ENCODE assay signal across 8 mouse cellular contexts in the genomic region with DNA sequence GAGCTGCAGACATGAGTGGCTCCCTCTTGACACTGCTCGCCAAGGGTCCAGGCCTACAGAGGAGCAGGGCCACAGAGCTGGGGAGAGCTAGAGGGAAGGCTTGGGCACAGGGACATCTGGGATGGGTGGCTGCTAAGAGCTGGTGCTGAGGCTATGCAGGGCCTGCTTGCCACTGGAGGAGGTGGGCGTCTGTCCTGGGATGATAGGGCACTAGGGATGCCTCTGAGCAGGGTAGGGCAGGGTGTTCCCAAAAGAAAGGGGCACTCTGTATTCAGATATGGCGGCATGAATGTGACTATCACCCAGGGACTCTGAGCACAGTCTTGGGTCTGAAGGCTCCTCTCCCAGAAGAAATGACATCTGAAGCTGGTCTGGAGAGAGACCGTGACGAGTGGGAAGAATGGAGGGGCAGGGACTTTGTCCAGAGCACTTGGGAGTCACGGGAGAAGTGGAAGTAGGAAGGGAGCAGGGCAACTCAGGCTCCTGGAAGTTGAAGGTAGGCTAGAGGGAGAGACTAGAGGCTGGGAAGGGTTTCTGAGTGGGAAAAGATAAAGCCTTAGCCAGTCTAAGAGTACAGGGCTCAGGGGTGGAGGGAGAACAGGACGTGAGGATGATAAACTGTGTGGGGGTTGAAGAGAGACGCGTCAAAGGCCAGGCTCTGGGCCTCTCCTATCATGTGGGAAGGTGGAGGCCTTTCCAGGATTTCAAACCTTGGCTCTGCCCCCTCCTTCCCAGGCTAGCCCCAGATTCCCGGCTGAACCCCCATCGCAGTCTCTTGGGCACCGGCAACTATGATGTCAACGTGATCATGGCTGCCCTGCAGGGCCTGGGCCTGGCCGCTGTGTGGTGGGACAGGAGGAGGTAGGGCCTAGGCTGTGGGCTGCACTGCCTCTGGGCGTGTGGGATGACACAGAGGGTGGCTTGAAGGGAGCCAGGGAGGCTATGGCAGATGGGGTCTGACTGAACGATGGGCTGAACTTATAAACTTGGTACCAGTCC. TPM values are rescaled to one million over a fixed set of nuclear protein-coding genes. Genes with fewer than 3 reads are reported as not detected.
DNase-seq lines count a peak whose midpoint lies in the region; ATAC-seq and TF ChIP-seq lines count a peak whose summit lies in the region.

No protein-coding gene starts in this region.

- H3K27me3 ChIP-seq in forebrain, embryonic 10.5 days (ENCODE audit: poor library complexity, severe bottlenecking) = peaks cover 21% of the 10 kb centered on the region
- no peaks in the 10 kb centered on the region for H3K27me3 ChIP-seq in forebrain, embryonic 16.5 days (replicated peaks; ENCODE audit: control insufficient read depth, insufficient read depth, low read length)
- no peaks in the 10 kb centered on the region for H3K27me3 ChIP-seq in neural tube, embryonic 11.5 days (ENCODE audit: control insufficient read depth, insufficient read depth, low read length)
- no peaks in the 10 kb centered on the region for H3K27me3 ChIP-seq in hindbrain, embryonic 15.5 days
- no peaks in the 10 kb centered on the region for H3K27me3 ChIP-seq in myocyte (ENCODE audit: control insufficient read depth, insufficient read depth, insufficient read length)
- no peaks in the 10 kb centered on the region for H3K27me3 ChIP-seq in stomach, postnatal 0 days (ENCODE audit: control insufficient read depth, insufficient read depth, low read length)

- H3K79me2 ChIP-seq in myocyte (ENCODE audit: control insufficient read depth, insufficient read depth) = no peaks in the 10 kb centered on the region

- DNase-seq in forebrain, embryonic 10.5 days (ENCODE audit: extremely low spot score, low spot score) = no peak
- no peak for DNase-seq in neural tube, embryonic 11.5 days (ENCODE audit: low spot score)
- no peak for DNase-seq in neural tube, embryonic 10.5 days (ENCODE audit: extremely low spot score, low spot score)
- DNase-seq in kidney, postnatal 14 days = no peak
- DNase-seq in stomach, postnatal 0 days (ENCODE audit: low spot score) = no peak

- TF ChIP-seq CTCF in stomach, postnatal 0 days (IDR thresholded peaks at IDR 0.05; ENCODE audit: low read depth) = no peak

- H3K9me3 ChIP-seq in forebrain, embryonic 10.5 days = no peaks in the 10 kb centered on the region
- no peaks in the 10 kb centered on the region for H3K9me3 ChIP-seq in forebrain, embryonic 16.5 days (ENCODE audit: control insufficient read depth, low read length)
- H3K9me3 ChIP-seq in neural tube, embryonic 11.5 days (ENCODE audit: control insufficient read depth, low read length) = no peaks in the 10 kb centered on the region
- no peaks in the 10 kb centered on the region for H3K9me3 ChIP-seq in hindbrain, embryonic 15.5 days
- no peaks in the 10 kb centered on the region for H3K9me3 ChIP-seq in stomach, postnatal 0 days (ENCODE audit: control insufficient read depth, low read length)

- TF ChIP-seq POLR2A in myocyte (IDR thresholded peaks at IDR 0.05; ENCODE audit: insufficient read length, low read depth) = peak; percentile 25

- H3K9ac ChIP-seq in forebrain, embryonic 16.5 days (replicated peaks; ENCODE audit: low read depth, low read length) = no peak overlapping the region
- no peak overlapping the region for H3K9ac ChIP-seq in neural tube, embryonic 11.5 days (ENCODE audit: low read length)
- no peak overlapping the region for H3K9ac ChIP-seq in hindbrain, embryonic 15.5 days
- H3K9ac ChIP-seq in stomach, postnatal 0 days (ENCODE audit: low read length) = no peak overlapping the region

- TF ChIP-seq EP300 in stomach, postnatal 0 days (optimal IDR thresholded peaks at IDR 0.05) = no peak

- ATAC-seq in forebrain, embryonic 16.5 days = no peak
- no peak for ATAC-seq in neural tube, embryonic 11.5 days (ENCODE audit: insufficient read depth, low FRiP score, low TSS enrichment)
- ATAC-seq in hindbrain, embryonic 15.5 days (ENCODE audit: low FRiP score, low read depth) = no peak
- no peak for ATAC-seq in stomach, postnatal 0 days (ENCODE audit: low FRiP score, low TSS enrichment)

- peaks cover 78% of the 10 kb centered on the region for H3K4me1 ChIP-seq in forebrain, embryonic 10.5 days
- peaks cover 39% of the 10 kb centered on the region for H3K4me1 ChIP-seq in forebrain, embryonic 16.5 days (replicated peaks; ENCODE audit: control insufficient read depth, insufficient read depth, low read length)
- peaks cover 19% of the 10 kb centered on the region for H3K4me1 ChIP-seq in neural tube, embryonic 11.5 days (ENCODE audit: control insufficient read depth, insufficient read depth, low read length)
- H3K4me1 ChIP-seq in hindbrain, embryonic 15.5 days (replicated peaks) = peaks cover 52% of the 10 kb centered on the region
- no peaks in the 10 kb centered on the region for H3K4me1 ChIP-seq in stomach, postnatal 0 days (replicated peaks; ENCODE audit: control insufficient read depth, insufficient read depth)

- H3K4me2 ChIP-seq in forebrain, embryonic 16.5 days (ENCODE audit: low read length) = no peak overlapping the region
- H3K4me2 ChIP-seq in neural tube, embryonic 11.5 days (ENCODE audit: low read depth) = no peak overlapping the region
- no peak overlapping the region for H3K4me2 ChIP-seq in hindbrain, embryonic 15.5 days
- H3K4me2 ChIP-seq in myocyte (ENCODE audit: low read depth) = peak overlapping the region; percentile 73
- no peak overlapping the region for H3K4me2 ChIP-seq in stomach, postnatal 0 days (replicated peaks; ENCODE audit: low read depth)

- H3ac ChIP-seq in myocyte (ENCODE audit: control insufficient read depth, insufficient read length) = no peak overlapping the region

- H3K27ac ChIP-seq in forebrain, embryonic 10.5 days = peak overlapping the region; percentile 87
- no peak overlapping the region; the same call in 1 of the 2 replicates for H3K27ac ChIP-seq in forebrain, embryonic 16.5 days (ENCODE audit: low read length)
- H3K27ac ChIP-seq in neural tube, embryonic 11.5 days (ENCODE audit: low read depth, low read length) = 0 out of 2 replicates have a peak overlapping the region, but pooled peaks have one; percentile 20
- peak overlapping the region; percentile 97 for H3K27ac ChIP-seq in hindbrain, embryonic 15.5 days (replicated peaks)
- H3K27ac ChIP-seq in stomach, postnatal 0 days (replicated peaks) = no peak overlapping the region

- peak overlapping the region; percentile 60; the same call in 1 of the 2 replicates for H3K4me3 ChIP-seq in forebrain, embryonic 10.5 days
- H3K4me3 ChIP-seq in forebrain, embryonic 16.5 days (replicated peaks; ENCODE audit: low read length) = no peak overlapping the region
- no peak overlapping the region for H3K4me3 ChIP-seq in neural tube, embryonic 11.5 days (ENCODE audit: low read depth, low read length)
- H3K4me3 ChIP-seq in hindbrain, embryonic 15.5 days = no peak overlapping the region
- H3K4me3 ChIP-seq in myocyte = peak overlapping the region; percentile 75
- H3K4me3 ChIP-seq in stomach, postnatal 0 days (ENCODE audit: low read depth, low read length) = no peak overlapping the region

- WGBS in forebrain, embryonic 10.5 days = 90% methylated on average over 16 of the region's 16 CpGs
- WGBS in forebrain, embryonic 16.5 days = 89% methylated on average over 16 of the region's 16 CpGs
- 89% methylated on average over 16 of the region's 16 CpGs for WGBS in neural tube, embryonic 11.5 days
- 88% methylated on average over 16 of the region's 16 CpGs for WGBS in hindbrain, embryonic 15.5 days
- 84% methylated on average over 16 of the region's 16 CpGs for WGBS in stomach, postnatal 0 days

- 0 out of 2 replicates have a peak, but pooled peaks cover 3% of the 10 kb centered on the region for H3K36me3 ChIP-seq in forebrain, embryonic 10.5 days (replicated peaks)
- no peaks in the 10 kb centered on the region for H3K36me3 ChIP-seq in forebrain, embryonic 16.5 days (ENCODE audit: control insufficient read depth, insufficient read depth)
- H3K36me3 ChIP-seq in neural tube, embryonic 11.5 days (ENCODE audit: control insufficient read depth, insufficient read depth, low read length) = no peaks in the 10 kb centered on the region
- no peaks in the 10 kb centered on the region for H3K36me3 ChIP-seq in hindbrain, embryonic 15.5 days
- no peaks in the 10 kb centered on the region for H3K36me3 ChIP-seq in myocyte (ENCODE audit: control insufficient read depth, insufficient read depth)
- no peaks in the 10 kb centered on the region for H3K36me3 ChIP-seq in stomach, postnatal 0 days (ENCODE audit: control insufficient read depth, insufficient read depth, low read length)

RNA-seq across cellular contexts. Expression of a gene that starts 2.2 kb away (rescaled TPM):
- polyA plus RNA-seq in forebrain, embryonic 10.5 days (2016; fragmentation: Nextera tagmentation; extraction: Ambion mirVana) = 74.9 and 78.5 TPM in 2 replicates
- polyA plus RNA-seq in forebrain, embryonic 16.5 days (2015; fragmentation: Nextera tagmentation; extraction: Ambion mirVana) = 51.4 and 61.8 TPM in 2 replicates
- polyA plus RNA-seq in neural tube, embryonic 11.5 days (2014; fragmentation: Nextera tagmentation; extraction: Ambion mirVana) = 60.0 and 66.2 TPM in 2 replicates
- polyA plus RNA-seq in hindbrain, embryonic 15.5 days (2015; fragmentation: Nextera tagmentation; extraction: Ambion mirVana) = 44.0 and 45.7 TPM in 2 replicates
- 233 TPM for polyA plus RNA-seq in myocyte (2012; fragmentation: generic; extraction: Trizol)
- polyA plus RNA-seq in stomach, postnatal 0 days (2015; fragmentation: Nextera tagmentation; extraction: Ambion mirVana) = 32.8 and 33.7 TPM in 2 replicates

RNA-seq across cellular contexts. Expression of a gene that starts 4.8 kb away (rescaled TPM):
- polyA plus RNA-seq in forebrain, embryonic 10.5 days (2016; fragmentation: Nextera tagmentation; extraction: Ambion mirVana) = 1.3 and 1.5 TPM in 2 replicates
- 2.6 and 3.7 TPM in 2 replicates for polyA plus RNA-seq in forebrain, embryonic 16.5 days (2015; fragmentation: Nextera tagmentation; extraction: Ambion mirVana)
- polyA plus RNA-seq in neural tube, embryonic 11.5 days (2014; fragmentation: Nextera tagmentation; extraction: Ambion mirVana) = 1.2 and 1.6 TPM in 2 replicates
- polyA plus RNA-seq in hindbrain, embryonic 15.5 days (2015; fragmentation: Nextera tagmentation; extraction: Ambion mirVana) = 3.7 and 5.0 TPM in 2 replicates
- not detected for polyA plus RNA-seq in myocyte (2012; fragmentation: generic; extraction: Trizol)
- polyA plus RNA-seq in stomach, postnatal 0 days (2015; fragmentation: Nextera tagmentation; extraction: Ambion mirVana) = 0.12 and 0.21 TPM in 2 replicates

RNA-seq across cellular contexts. Expression of a gene that starts 26.4 kb away (rescaled TPM):
- 95.8 and 96.9 TPM in 2 replicates for polyA plus RNA-seq in forebrain, embryonic 10.5 days (2016; fragmentation: Nextera tagmentation; extraction: Ambion mirVana)
- polyA plus RNA-seq in forebrain, embryonic 16.5 days (2015; fragmentation: Nextera tagmentation; extraction: Ambion mirVana) = 120 and 127 TPM in 2 replicates
- polyA plus RNA-seq in neural tube, embryonic 11.5 days (2014; fragmentation: Nextera tagmentation; extraction: Ambion mirVana) = 104 and 110 TPM in 2 replicates
- polyA plus RNA-seq in hindbrain, embryonic 15.5 days (2015; fragmentation: Nextera tagmentation; extraction: Ambion mirVana) = 148 and 165 TPM in 2 replicates
- polyA plus RNA-seq in myocyte (2012; fragmentation: generic; extraction: Trizol) = 98.2 TPM
- 60.7 and 65.5 TPM in 2 replicates for polyA plus RNA-seq in stomach, postnatal 0 days (2015; fragmentation: Nextera tagmentation; extraction: Ambion mirVana)

RNA-seq across cellular contexts. Expression of a gene that starts 26.4 kb away (rescaled TPM):
- polyA plus RNA-seq in forebrain, embryonic 10.5 days (2016; fragmentation: Nextera tagmentation; extraction: Ambion mirVana) = 15.1 and 15.8 TPM in 2 replicates
- 22.2 and 28.9 TPM in 2 replicates for polyA plus RNA-seq in forebrain, embryonic 16.5 days (2015; fragmentation: Nextera tagmentation; extraction: Ambion mirVana)
- 12.3 and 13.3 TPM in 2 replicates for polyA plus RNA-seq in neural tube, embryonic 11.5 days (2014; fragmentation: Nextera tagmentation; extraction: Ambion mirVana)
- polyA plus RNA-seq in hindbrain, embryonic 15.5 days (2015; fragmentation: Nextera tagmentation; extraction: Ambion mirVana) = 21.3 and 23.6 TPM in 2 replicates
- 1.7 TPM for polyA plus RNA-seq in myocyte (2012; fragmentation: generic; extraction: Trizol)
- polyA plus RNA-seq in stomach, postnatal 0 days (2015; fragmentation: Nextera tagmentation; extraction: Ambion mirVana) = 5.9 and 8.3 TPM in 2 replicates

RNA-seq across cellular contexts. Expression of a gene that starts 41.2 kb away (rescaled TPM):
- 1.8 and 2.1 TPM in 2 replicates for polyA plus RNA-seq in forebrain, embryonic 10.5 days (2016; fragmentation: Nextera tagmentation; extraction: Ambion mirVana)
- 10.6 and 12.6 TPM in 2 replicates for polyA plus RNA-seq in forebrain, embryonic 16.5 days (2015; fragmentation: Nextera tagmentation; extraction: Ambion mirVana)
- polyA plus RNA-seq in neural tube, embryonic 11.5 days (2014; fragmentation: Nextera tagmentation; extraction: Ambion mirVana) = 7.4 and 8.0 TPM in 2 replicates
- 16.7 and 16.9 TPM in 2 replicates for polyA plus RNA-seq in hindbrain, embryonic 15.5 days (2015; fragmentation: Nextera tagmentation; extraction: Ambion mirVana)
- polyA plus RNA-seq in myocyte (2012; fragmentation: generic; extraction: Trizol) = not detected
- 0.36 and 0.52 TPM in 2 replicates for polyA plus RNA-seq in stomach, postnatal 0 days (2015; fragmentation: Nextera tagmentation; extraction: Ambion mirVana)

Comparison
In these comparisons a context has a peak if more than half of its experiments do, and no peak if none do; other contexts are left out.
1. H3K27ac ChIP-seq: peak in forebrain, embryonic 10.5 days (single experiment), neural tube, embryonic 11.5 days (single experiment) and hindbrain, embryonic 15.5 days (single experiment); none in forebrain, embryonic 16.5 days (single experiment) and stomach, postnatal 0 days (single experiment).
2. H3K4me3 ChIP-seq: peak in forebrain, embryonic 10.5 days (single experiment) and myocyte (single experiment); none in forebrain, embryonic 16.5 days (single experiment), neural tube, embryonic 11.5 days (single experiment), hindbrain, embryonic 15.5 days (single experiment) and stomach, postnatal 0 days (single experiment).